Mouse (Mus musculus) myocyte (in vitro differentiated cells): Measurements from ENCODE around the gene Myoz2.

Source experiments
- E2F4 ChIP-seq: IDR thresholded peaks from one replicate; pipeline ENCODE4 v1.6.1; 2011; ENCODE audit warnings: mild to moderate bottlenecking, control low read depth, moderate library complexity; ENCODE audit not compliant: insufficient read depth
- MAX ChIP-seq: IDR thresholded peaks from one replicate; pipeline ENCODE4 v1.6.1; 2011; ENCODE audit warnings: low read depth, mild to moderate bottlenecking, control low read depth
- MYOD1 ChIP-seq, 3 experiments: IDR thresholded peaks; one replicate each; pipeline ENCODE4 v1.6.1; 2011; ENCODE audit warnings: control low read depth in 2 of 3, low read depth in 2 of 3, mild to moderate bottlenecking in 2 of 3, moderate library complexity in 1 of 3; ENCODE audit not compliant: insufficient read length in 2 of 3, control insufficient read depth in 1 of 3
- MYOG ChIP-seq, 3 experiments: IDR thresholded peaks; one replicate each; pipeline ENCODE4 v1.6.1; 2011; ENCODE audit warnings: control low read depth in 2 of 3, low read depth in 2 of 3, mild to moderate bottlenecking in 2 of 3; ENCODE audit not compliant: insufficient read length in 2 of 3, control insufficient read depth in 1 of 3, insufficient read depth in 1 of 3
- POLR2A ChIP-seq: IDR thresholded peaks from one replicate; pipeline ENCODE4 v1.6.1; 2011; ENCODE audit warnings: low read depth, mild to moderate bottlenecking, control low read depth, moderate library complexity; ENCODE audit not compliant: insufficient read length
- SRF ChIP-seq: IDR thresholded peaks from one replicate; pipeline ENCODE4 v1.6.1; 2011; ENCODE audit warnings: low read depth; ENCODE audit not compliant: control insufficient read depth, insufficient read length
- TCF12 ChIP-seq: IDR thresholded peaks from one replicate; pipeline ENCODE4 v1.6.1; 2011; ENCODE audit warnings: mild to moderate bottlenecking, control low read depth; ENCODE audit not compliant: poor library complexity, insufficient read depth, severe bottlenecking
- TCF3 ChIP-seq: IDR thresholded peaks from one replicate; pipeline ENCODE4 v1.6.1; 2011; ENCODE audit warnings: low read depth, control low read depth; ENCODE audit not compliant: insufficient read length
- USF1 ChIP-seq: IDR thresholded peaks from one replicate; pipeline ENCODE4 v1.6.1; 2011; ENCODE audit warnings: low read depth, mild to moderate bottlenecking, control low read depth, moderate library complexity

DNA sequence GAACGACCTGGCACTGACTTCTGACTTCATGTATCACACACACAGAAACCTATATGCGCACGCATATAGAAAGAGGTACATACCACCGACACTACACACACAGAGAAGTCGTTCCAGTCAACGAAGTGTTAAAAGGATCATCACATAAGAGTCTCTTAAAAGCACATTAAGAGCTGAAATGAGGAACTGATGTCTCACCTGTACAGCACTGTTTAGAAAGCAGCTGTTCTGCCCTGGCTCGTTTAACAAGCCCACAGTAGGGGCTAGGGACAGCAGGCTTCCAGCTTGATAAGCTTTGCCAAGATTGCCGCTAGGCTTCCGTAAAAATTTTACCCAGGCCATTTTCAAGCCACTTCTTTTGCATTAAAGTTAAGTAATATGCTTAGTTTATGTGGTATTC lies 66.4 kb downstream of the Myoz2 start:
- TF ChIP-seq TCF12 (no peak), E2F4 (no peak), MYOG (IDR thresholded peaks at IDR 0.05; ENCODE audit: control insufficient read depth in 1 of 3, insufficient read depth in 1 of 3, insufficient read length in 2 of 3, low read depth in 2 of 3) (no peak), POLR2A (no peak), USF1 (no peak), MAX (no peak), SRF (no peak), TCF3 (no peak), MYOD1 (IDR thresholded peaks at IDR 0.05; ENCODE audit: control insufficient read depth in 1 of 3, insufficient read length in 2 of 3, low read depth in 2 of 3) (no peak)
